Mouse (Mus musculus) liver, postnatal 0 days (tissue): ENCODE measurements around the gene Pimreg.

Experiments used
- CTCF ChIP-seq: sonication (generic); IDR thresholded peaks from 2 replicates; pipeline ENCODE4 v1.5.1; 2016; ENCODE audit warnings: antibody characterized with exemption, low read depth
- EP300 ChIP-seq: IDR thresholded peaks from 2 replicates; pipeline ENCODE4 v1.6.1; 2016; ENCODE audit warnings: antibody characterized with exemption, low read depth, mild to moderate bottlenecking

DNA sequence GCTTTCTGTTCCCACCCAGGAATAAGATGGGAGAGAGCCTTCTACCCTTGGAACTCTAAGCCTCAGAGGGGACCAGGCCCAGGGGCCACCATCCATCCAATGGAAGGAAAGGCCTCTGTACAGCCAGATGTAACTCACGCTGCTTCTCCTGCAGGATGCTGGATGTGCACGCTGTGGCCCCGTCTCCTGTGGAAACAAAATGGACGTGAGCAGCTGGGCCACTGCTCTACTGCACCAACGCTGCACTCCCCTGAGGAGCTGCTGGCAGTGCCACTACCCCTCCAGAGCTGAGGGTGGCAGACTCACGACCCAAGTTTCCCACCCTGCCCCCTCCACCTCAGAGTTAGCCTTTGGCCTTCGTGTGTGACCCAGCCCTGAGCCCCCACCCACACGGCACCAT, 50.6 kb downstream of the Pimreg start:
- TF ChIP-seq CTCF (no peak), EP300 (no peak)
